Mouse (Mus musculus) stomach, embryonic 15.5 days (tissue): ENCODE results near the gene Epha6. TPM values are rescaled to one million over a fixed set of nuclear protein-coding genes. Genes with fewer than 3 reads are reported as not detected.

Source experiments
- ATAC-seq: fragments of 200-750 bp; cut with Nextera tagmentation; 2 replicates; pipeline ENCODE4 v1.8.0; 2017; ENCODE audit warnings: low read depth, moderate number of reproducible peaks, moderate TSS enrichment; ENCODE audit not compliant: insufficient read depth, low FRiP score
- H3K27ac ChIP-seq: fragments of 300-500 bp; sonication (generic); 2 replicates; pipeline ENCODE4 v1.5.1; 2015; ENCODE audit warnings: mild to moderate bottlenecking, inconsistent platforms
- H3K27me3 ChIP-seq: fragments of 300-500 bp; sonication (generic); replicated peaks from 2 replicates; pipeline ENCODE4 v1.6.1; 2015; ENCODE audit warnings: inconsistent platforms
- H3K36me3 ChIP-seq: fragments of 300-500 bp; sonication (generic); 2 replicates; pipeline ENCODE4 v1.6.1; 2015; ENCODE audit warnings: inconsistent platforms
- H3K4me1 ChIP-seq: fragments of 300-500 bp; sonication (generic); 2 replicates; pipeline ENCODE4 v1.6.1; 2015; ENCODE audit warnings: inconsistent platforms
- H3K4me2 ChIP-seq: fragments of 300-500 bp; sonication (generic); 2 replicates; pipeline ENCODE4 v1.6.1; 2015; ENCODE audit warnings: mild to moderate bottlenecking, inconsistent platforms
- H3K4me3 ChIP-seq: fragments of 300-500 bp; sonication (generic); replicated peaks from 2 replicates; pipeline ENCODE4 v1.5.1; 2015; ENCODE audit warnings: inconsistent platforms
- H3K9ac ChIP-seq: fragments of 300-500 bp; sonication (generic); 2 replicates; pipeline ENCODE4 v1.6.1; 2015; ENCODE audit warnings: inconsistent platforms
- H3K9me3 ChIP-seq: fragments of 300-500 bp; sonication (generic); 2 replicates; pipeline ENCODE4 v1.6.1; 2016; ENCODE audit warnings: inconsistent platforms
- WGBS: fragments of 180-500 bp; shearing (Covaris S2); methylation state at CpG from one replicate; pipeline ENCODE4 v1.1.7; 2015; 5-methylcytosine and 5-hydroxymethylcytosine counted together
- polyA plus RNA-seq: library from polyadenylated mRNA; unstranded; fragments of >200 nt; fragmentation: Nextera tagmentation; extraction: Ambion mirVana; gene quantifications from 2 replicates; pipeline ENCODE4 v1.2.1, GENCODE M21; 2015

Epha6 gene
- polyA plus RNA-seq, 1 experiment from 2014 or later, result 0.32 TPM

DNA sequence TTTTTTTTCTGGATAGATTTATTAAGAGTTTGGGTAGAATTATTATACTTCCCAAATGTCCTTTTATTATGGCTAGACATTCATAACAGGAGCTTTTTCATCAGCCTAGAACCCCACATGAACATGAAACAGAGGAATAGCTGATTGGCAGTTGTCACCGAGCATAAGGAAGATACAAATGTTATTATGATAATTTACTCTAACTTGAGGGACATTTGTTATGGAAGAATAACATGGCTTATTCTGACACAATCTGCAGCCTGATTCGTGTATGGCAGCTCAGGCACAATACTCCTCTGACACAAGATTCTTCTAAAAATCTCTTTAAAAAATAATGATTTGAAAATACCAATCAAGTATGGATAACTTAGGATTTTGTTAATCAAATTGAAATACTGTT lies 347.7 kb downstream of the Epha6 start:
- H3K27ac ChIP-seq, result no peak overlapping the region
- no peaks in the 10 kb centered on the region for H3K4me1 ChIP-seq
- ATAC-seq, result no peak
- no peaks in the 10 kb centered on the region for H3K9me3 ChIP-seq
- 78% methylated on average over 2 of the region's 2 CpGs for WGBS
- no peak overlapping the region for H3K4me2 ChIP-seq
- H3K27me3 ChIP-seq, result no peaks in the 10 kb centered on the region
- H3K4me3 ChIP-seq, result no peak overlapping the region
- no peaks in the 10 kb centered on the region for H3K36me3 ChIP-seq
- H3K9ac ChIP-seq, result no peak overlapping the region

DNA sequence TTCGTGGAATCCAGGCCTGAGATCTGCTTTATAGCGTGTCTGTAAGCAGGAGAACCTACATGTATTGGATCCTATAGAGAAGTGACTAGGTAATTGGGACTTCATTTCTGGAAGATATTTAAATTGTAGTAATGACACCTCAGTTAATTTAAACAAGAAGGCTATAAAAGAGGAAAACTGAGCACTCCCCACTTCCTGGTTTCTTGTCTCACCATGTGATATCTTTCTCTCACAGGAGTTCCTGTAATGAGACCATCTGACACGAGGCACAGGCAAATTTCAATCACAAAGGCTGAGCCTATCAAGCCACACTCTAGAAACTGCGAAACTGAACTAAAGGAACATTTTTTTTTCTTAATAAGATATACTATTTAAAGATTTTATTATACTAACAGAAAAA lies 348.3 kb downstream of the Epha6 start:
- 74% methylated on average over 4 of the region's 4 CpGs for WGBS
- Histone ChIP-seq H3K4me1 (no peaks in the 10 kb centered on the region), H3K27ac (no peak overlapping the region), H3K9ac (no peak overlapping the region), H3K4me3 (no peak overlapping the region), H3K27me3 (no peaks in the 10 kb centered on the region), H3K9me3 (no peaks in the 10 kb centered on the region), H3K36me3 (no peaks in the 10 kb centered on the region), H3K4me2 (no peak overlapping the region)
- ATAC-seq, result no peak

DNA sequence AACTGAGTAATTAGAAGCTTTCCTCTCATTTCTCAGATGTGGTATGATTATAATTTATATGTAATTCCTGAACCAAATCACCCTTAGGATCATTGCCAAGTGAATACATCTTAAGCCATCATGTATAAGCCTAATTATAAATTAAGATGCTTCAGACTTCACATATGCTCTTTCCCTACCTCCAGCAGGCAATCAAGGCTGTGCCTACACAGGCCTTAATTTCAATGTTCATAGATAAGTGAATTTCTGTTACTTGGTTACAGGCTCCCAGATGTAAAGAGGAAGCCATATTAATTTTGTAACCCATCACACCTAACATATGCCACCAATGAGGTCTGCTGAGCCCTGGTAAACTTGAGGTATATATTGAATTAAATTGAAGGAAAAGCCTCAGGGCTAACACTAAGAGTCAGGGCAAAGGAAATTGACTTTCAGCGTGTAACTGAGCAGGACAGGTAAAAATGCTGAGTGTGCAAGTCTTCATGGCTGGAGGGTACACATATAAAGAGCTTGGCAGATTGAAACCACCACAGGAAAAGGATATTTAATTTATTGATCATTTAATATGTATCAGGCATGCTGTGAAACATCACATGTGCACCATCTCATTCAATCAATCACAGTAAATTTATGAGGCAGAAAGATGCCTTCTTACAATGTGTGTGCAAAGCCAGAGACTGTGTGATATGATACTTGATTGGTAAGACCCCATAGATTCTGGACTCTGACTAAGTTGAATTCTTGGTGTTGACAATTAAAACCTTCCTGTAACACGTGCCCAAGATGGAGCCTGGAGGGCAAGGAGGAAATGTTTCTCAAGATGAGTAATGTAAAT lies 365.8 kb downstream of the Epha6 start:
- WGBS, result 61% methylated on average over 2 of the region's 2 CpGs
- Histone ChIP-seq H3K4me3 (no peak overlapping the region), H3K4me1 (no peaks in the 10 kb centered on the region), H3K27ac (no peak overlapping the region), H3K27me3 (no peaks in the 10 kb centered on the region), H3K4me2 (no peak overlapping the region), H3K36me3 (no peaks in the 10 kb centered on the region), H3K9ac (no peak overlapping the region), H3K9me3 (no peaks in the 10 kb centered on the region)
- no peak for ATAC-seq

DNA sequence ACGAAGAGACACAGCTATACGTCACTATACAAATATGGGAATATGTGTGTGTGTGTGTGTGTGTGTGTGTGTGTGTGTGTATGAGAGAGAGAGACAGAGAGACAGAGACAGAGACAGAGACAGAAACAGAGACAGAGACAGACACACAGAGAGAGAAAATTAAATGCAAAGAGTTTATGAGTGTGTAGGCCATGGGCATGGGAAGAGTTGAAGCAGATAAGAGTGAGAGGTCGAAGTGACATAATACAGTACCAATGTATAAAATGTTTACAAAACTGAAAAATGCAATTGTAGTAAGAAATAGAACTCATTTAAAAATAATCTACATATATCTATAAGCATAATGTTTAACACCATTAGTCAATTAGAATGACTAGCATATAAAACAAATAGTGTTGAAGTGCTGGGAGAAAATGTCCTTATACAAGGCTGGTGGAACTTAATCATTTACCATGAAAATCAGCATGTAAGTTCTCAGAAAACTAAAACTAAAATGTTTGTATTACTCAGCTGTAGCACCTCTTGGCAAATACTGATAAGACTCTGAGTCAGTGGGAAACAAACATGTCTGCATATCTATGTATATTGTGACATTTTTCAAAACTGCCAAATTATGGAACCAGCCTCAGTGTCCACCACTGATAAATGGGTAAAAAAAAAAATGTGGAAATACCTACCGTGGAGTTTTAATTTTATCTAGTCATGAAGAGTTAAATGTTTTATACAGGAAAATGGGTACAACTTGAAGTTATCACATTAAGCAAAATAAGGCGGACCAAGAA lies 371.2 kb downstream of the Epha6 start:
- Histone ChIP-seq H3K36me3 (no peaks in the 10 kb centered on the region), H3K27me3 (no peaks in the 10 kb centered on the region), H3K4me1 (no peaks in the 10 kb centered on the region), H3K27ac (no peak overlapping the region), H3K9me3 (no peaks in the 10 kb centered on the region), H3K4me2 (no peak overlapping the region), H3K4me3 (no peak overlapping the region), H3K9ac (no peak overlapping the region)
- ATAC-seq, result peak; percentile 39; the same call in 1 of the 2 replicates
- 84% methylated on average over 5 of the region's 5 CpGs for WGBS

DNA sequence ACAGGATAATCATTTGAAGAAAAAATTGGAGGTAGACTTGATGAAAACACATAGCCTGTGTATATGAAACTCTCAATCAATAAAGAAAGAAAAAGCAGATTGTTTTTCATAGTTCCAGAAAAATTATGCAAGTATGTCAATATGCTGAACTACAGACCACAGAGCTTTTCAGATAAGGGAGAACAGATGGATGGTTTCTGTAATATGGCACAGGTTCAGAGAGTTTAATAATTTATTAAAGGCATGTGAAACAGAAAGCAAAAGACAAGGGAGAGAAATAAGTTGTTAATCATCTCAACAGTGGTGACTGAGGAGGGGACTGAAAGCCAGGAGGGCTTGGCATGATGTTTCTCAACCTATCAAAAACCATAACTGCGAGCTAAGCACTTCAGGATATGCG lies 372.3 kb downstream of the Epha6 start:
- H3K27ac ChIP-seq, result no peak overlapping the region
- no peaks in the 10 kb centered on the region for H3K9me3 ChIP-seq
- no peak overlapping the region for H3K4me2 ChIP-seq
- ATAC-seq, result no peak; the same call in 1 of the 2 replicates
- no peaks in the 10 kb centered on the region for H3K36me3 ChIP-seq
- no peaks in the 10 kb centered on the region for H3K4me1 ChIP-seq
- H3K27me3 ChIP-seq, result no peaks in the 10 kb centered on the region
- H3K9ac ChIP-seq, result no peak overlapping the region
- H3K4me3 ChIP-seq, result no peak overlapping the region
- WGBS, result 57% methylated on average over 2 of the region's 2 CpGs

DNA sequence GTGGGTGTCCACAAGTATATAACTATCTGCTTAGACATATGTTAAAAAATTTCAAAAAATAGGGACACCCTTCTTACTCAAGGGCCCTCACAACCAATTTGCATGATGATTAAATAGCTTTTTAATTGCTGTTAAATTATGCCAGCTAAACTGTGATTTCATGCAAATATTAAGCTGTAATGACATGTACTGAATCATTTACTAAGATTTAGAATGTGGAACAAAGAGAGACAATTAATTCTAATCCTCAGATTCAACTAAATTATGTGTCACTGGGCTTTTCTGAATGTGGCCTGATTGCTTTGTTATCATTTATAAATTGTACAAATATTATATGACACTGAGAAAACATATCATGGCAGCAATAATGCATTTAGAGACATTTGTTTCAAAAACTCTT lies 396.2 kb downstream of the Epha6 start:
- Histone ChIP-seq H3K9ac (no peak overlapping the region), H3K4me3 (no peak overlapping the region), H3K27ac (no peak overlapping the region), H3K36me3 (no peaks in the 10 kb centered on the region), H3K4me1 (no peaks in the 10 kb centered on the region), H3K27me3 (no peaks in the 10 kb centered on the region), H3K9me3 (no peaks in the 10 kb centered on the region), H3K4me2 (no peak overlapping the region)
- ATAC-seq, result no peak

DNA sequence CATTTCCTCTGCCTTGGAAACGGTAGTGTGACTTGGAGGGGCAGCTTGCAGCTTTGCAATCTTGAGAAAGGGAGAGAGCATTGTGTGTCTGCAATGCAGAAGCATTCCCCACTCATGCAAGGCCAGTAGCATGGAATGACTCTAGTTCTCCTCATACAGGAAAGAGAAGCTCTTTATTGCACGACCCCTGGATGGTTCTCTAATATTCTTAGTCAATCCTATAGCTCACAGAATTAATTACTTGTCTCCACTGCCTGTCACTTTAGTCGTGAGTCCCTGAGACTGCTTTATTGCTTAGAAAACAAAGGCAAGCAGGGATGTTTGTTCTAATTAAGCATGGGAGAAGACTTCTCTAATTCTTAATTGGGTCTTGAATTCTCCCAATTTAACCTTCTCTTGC lies 429.8 kb downstream of the Epha6 start:
- Histone ChIP-seq H3K4me3 (no peak overlapping the region), H3K27ac (no peak overlapping the region), H3K27me3 (no peaks in the 10 kb centered on the region), H3K4me2 (no peak overlapping the region), H3K9ac (no peak overlapping the region), H3K4me1 (no peaks in the 10 kb centered on the region), H3K36me3 (no peaks in the 10 kb centered on the region), H3K9me3 (no peaks in the 10 kb centered on the region)
- 30% methylated on average over 3 of the region's 3 CpGs for WGBS
- ATAC-seq, result no peak

DNA sequence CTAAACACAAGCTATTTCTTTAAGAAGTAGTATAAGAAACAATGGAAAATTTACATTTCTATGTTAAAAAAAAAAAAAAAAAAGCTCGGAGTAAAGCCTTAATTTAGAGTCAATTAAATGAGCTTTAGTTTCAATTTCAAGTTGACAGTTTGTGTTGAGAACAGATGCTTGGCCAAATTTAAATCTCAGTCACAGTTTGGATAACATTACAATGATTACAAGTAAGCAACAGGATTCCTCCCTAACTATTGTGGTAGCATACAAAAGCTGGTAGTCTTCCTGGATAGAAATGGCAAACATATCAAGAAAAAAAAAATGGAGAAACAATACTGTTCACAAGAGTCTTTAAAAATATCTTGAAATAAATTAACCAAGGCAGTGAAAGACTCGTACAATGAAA lies 452.9 kb downstream of the Epha6 start:
- no peak overlapping the region for H3K4me3 ChIP-seq
- no peak overlapping the region for H3K27ac ChIP-seq
- H3K36me3 ChIP-seq, result no peaks in the 10 kb centered on the region
- H3K4me1 ChIP-seq, result no peaks in the 10 kb centered on the region
- WGBS, result 65% methylated on average over 2 of the region's 2 CpGs
- no peaks in the 10 kb centered on the region for H3K9me3 ChIP-seq
- no peak for ATAC-seq
- no peaks in the 10 kb centered on the region for H3K27me3 ChIP-seq
- H3K4me2 ChIP-seq, result no peak overlapping the region
- no peak overlapping the region for H3K9ac ChIP-seq

DNA sequence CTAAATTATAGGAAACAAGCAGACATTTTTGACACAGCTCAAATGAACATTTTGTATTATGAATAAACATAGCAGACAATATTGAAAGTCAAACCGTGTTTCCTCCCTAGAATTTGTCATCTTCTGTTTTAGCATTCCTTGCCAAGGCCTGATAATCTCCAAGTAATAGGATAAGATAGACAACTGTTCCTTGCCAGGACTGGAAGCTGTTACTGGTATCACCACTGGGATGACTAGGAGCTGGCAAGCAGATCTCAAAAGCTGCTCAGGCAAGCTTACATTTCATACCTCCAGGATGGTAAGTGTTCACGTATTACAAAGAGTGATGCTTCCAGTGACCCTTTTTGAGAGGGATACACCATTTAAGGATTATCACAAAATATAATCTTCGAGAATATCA lies 461.0 kb downstream of the Epha6 start:
- H3K4me2 ChIP-seq, result no peak overlapping the region
- H3K27ac ChIP-seq, result no peak overlapping the region
- H3K27me3 ChIP-seq, result no peaks in the 10 kb centered on the region
- no peaks in the 10 kb centered on the region for H3K9me3 ChIP-seq
- no peak overlapping the region for H3K4me3 ChIP-seq
- H3K36me3 ChIP-seq, result no peaks in the 10 kb centered on the region
- H3K9ac ChIP-seq, result no peak overlapping the region
- no peaks in the 10 kb centered on the region for H3K4me1 ChIP-seq
- WGBS, result 54% methylated on average over 3 of the region's 3 CpGs
- ATAC-seq, result no peak

DNA sequence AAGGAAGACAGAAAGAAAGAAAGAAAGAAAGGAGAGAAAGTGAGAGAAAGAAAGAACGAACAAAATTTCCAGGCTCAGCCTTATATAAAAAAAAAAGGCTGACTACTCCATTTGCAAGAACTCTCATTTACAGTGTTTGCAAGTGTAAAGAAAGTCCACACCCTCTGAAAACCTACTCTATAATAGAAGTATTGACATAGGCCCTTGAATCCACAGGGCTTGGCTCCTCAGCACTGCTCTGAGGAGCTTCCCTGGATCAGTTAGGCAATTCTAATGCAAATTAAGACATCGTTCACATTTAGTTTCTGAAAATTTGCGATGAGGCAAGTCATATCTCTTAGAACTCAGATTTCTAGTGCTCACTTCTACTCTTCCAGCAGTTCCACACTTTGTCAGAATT lies 483.9 kb downstream of the Epha6 start:
- Histone ChIP-seq H3K9ac (no peak overlapping the region), H3K27ac (no peak overlapping the region), H3K4me2 (no peak overlapping the region), H3K27me3 (no peaks in the 10 kb centered on the region), H3K9me3 (no peaks in the 10 kb centered on the region), H3K36me3 (no peaks in the 10 kb centered on the region), H3K4me3 (no peak overlapping the region), H3K4me1 (no peaks in the 10 kb centered on the region)
- ATAC-seq, result peak; percentile 72; the same call in 1 of the 2 replicates
- 69% methylated on average over 3 of the region's 3 CpGs for WGBS

DNA sequence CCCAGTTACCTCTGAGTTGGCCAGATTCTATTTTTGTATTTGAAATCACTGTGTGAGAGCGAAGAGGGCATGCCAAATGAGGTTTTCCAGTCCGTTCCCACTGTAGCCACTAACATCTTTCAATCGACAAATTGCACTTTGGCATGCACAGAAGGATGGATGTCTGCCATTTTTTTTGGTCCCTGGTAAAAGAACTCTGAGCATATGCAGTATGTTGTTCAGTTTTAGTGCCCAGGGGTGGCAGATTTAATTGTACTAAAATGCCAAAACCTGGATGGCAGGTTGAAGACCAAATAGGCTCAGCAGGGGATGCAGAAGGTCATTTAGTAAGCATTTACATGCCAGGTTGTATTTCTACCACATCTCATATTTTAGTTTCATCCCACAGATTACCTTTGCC lies 503.1 kb downstream of the Epha6 start:
- no peaks in the 10 kb centered on the region for H3K9me3 ChIP-seq
- H3K27ac ChIP-seq, result no peak overlapping the region
- H3K36me3 ChIP-seq, result no peaks in the 10 kb centered on the region
- 78% methylated on average over 3 of the region's 3 CpGs for WGBS
- H3K4me1 ChIP-seq, result no peaks in the 10 kb centered on the region
- no peaks in the 10 kb centered on the region for H3K27me3 ChIP-seq
- H3K4me3 ChIP-seq, result no peak overlapping the region
- ATAC-seq, result no peak
- H3K4me2 ChIP-seq, result no peak overlapping the region
- no peak overlapping the region for H3K9ac ChIP-seq

DNA sequence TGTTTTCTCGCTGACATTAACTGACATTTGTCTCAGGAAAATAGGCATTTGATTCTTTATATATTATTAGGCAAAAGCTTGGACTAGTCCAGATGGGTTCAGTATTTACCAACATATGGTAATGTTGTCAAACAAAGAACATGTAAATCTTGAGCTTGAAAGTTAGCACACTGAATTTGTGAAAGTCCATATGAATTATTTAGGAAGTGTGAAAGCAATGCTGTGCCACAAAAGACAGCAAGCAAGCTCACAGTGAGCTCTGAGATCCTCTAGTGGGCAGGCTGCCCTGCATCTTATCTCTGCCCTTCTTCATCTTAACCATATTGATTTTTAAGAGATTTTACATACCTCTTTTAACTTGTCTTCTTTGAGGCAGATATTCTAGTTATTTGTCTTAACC lies 510.0 kb downstream of the Epha6 start:
- H3K27me3 ChIP-seq, result no peaks in the 10 kb centered on the region
- H3K4me3 ChIP-seq, result no peak overlapping the region
- 72% methylated on average over 1 of the region's 1 CpGs for WGBS
- no peaks in the 10 kb centered on the region for H3K9me3 ChIP-seq
- no peak overlapping the region for H3K27ac ChIP-seq
- ATAC-seq, result no peak
- H3K9ac ChIP-seq, result no peak overlapping the region
- H3K4me1 ChIP-seq, result no peaks in the 10 kb centered on the region
- H3K36me3 ChIP-seq, result no peaks in the 10 kb centered on the region
- no peak overlapping the region for H3K4me2 ChIP-seq
